Mouse (Mus musculus): ENCODE results near the gene 1700037C18Rik. TPM values are rescaled to one million over a fixed set of nuclear protein-coding genes. Genes with fewer than 3 reads are reported as not detected.

1700037C18Rik gene
- total and polyA plus RNA-seq, 3 experiments = 3.5 to 7.2 TPM; not detected in 1

DNA sequence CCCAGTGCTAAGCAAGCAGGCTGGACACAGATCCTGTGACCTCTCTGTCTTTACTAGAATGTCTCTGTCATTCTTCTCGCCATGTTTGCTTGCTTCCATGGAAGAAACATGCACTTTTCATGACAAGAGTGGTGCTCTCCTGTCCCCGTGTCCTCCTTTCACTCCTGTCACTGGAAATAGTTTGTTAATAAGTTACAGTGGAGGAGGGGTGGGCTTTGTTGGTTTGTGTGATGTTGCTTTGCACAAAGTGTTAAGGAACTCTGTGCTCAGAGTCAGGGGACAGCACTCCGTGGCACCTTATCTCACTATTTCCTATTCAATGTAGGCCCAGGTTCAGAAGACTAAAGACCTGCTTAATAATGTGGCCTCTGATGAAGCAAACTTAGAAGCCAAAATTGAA, 15.0 kb upstream of the 1700037C18Rik start:
- Histone ChIP-seq H3K4me1 (ENCODE audit: control insufficient read depth in 1 of 2, insufficient read depth in 2 of 2, low read length in 2 of 2) (peaks cover 0 to 2% of the 10 kb centered on the region in 2 experiments; a peak in 1 of 4 replicates), H3K27ac (ENCODE audit: control insufficient read depth, low read depth, low read length) (no peak overlapping the region), H3K9me3 (replicated peaks; ENCODE audit: insufficient read depth, low read length) (no peaks in the 10 kb centered on the region), H3K36me3 (ENCODE audit: control insufficient read depth in 1 of 2, insufficient read depth in 2 of 2, low read length in 2 of 2) (peaks cover 0 to 24% of the 10 kb centered on the region in 2 experiments; a peak in 2 of 4 replicates), H3K4me3 (ENCODE audit: control insufficient read depth in 1 of 2, insufficient read depth in 1 of 2, low read depth in 2 of 2, low read length in 2 of 2) (no peak overlapping the region), H3K9ac (ENCODE audit: control insufficient read depth, low read depth, low read length, poor library complexity, severe bottlenecking) (no peak overlapping the region), H3K27me3 (ENCODE audit: control insufficient read depth in 1 of 2, insufficient read depth in 2 of 2, low read length in 2 of 2) (no peaks in the 10 kb centered on the region), H3K79me2 (ENCODE audit: control insufficient read depth, insufficient read depth, low read length, poor library complexity) (no peaks in the 10 kb centered on the region)
- DNase-seq (ENCODE audit: low read depth, low spot score) = no peak
- no peak for TF ChIP-seq ZMIZ1 (IDR thresholded peaks at IDR 0.05; ENCODE audit: low read depth, low read length)
- TF ChIP-seq MYC (IDR thresholded peaks at IDR 0.05; ENCODE audit: low read depth, low read length) = no peak
- no peak for TF ChIP-seq MYB (IDR thresholded peaks at IDR 0.05; ENCODE audit: low read depth, low read length)
- no peak for TF ChIP-seq POLR2AphosphoS5 (IDR thresholded peaks at IDR 0.05; ENCODE audit: borderline replicate concordance, low read depth, low read length)
- TF ChIP-seq RCOR1 (IDR thresholded peaks at IDR 0.05; ENCODE audit: low read depth, low read length) = no peak
- no peak for TF ChIP-seq JUND (IDR thresholded peaks at IDR 0.05; ENCODE audit: low read depth, low read length)
- TF ChIP-seq SIN3A (IDR thresholded peaks at IDR 0.05; ENCODE audit: low read length) = no peak
- no peak for TF ChIP-seq ELF1 (IDR thresholded peaks at IDR 0.05; ENCODE audit: low read depth, low read length)
- no peak for TF ChIP-seq NELFE (IDR thresholded peaks at IDR 0.05; ENCODE audit: low read depth, low read length)
- no peak for TF ChIP-seq MAZ (IDR thresholded peaks at IDR 0.05; ENCODE audit: low read depth, low read length)
- no peak for TF ChIP-seq MAFK (IDR thresholded peaks at IDR 0.05; ENCODE audit: borderline replicate concordance, low read depth, low read length)
- TF ChIP-seq USF2 (IDR thresholded peaks at IDR 0.05; ENCODE audit: borderline replicate concordance in 1 of 2, insufficient read depth in 1 of 2, low read depth in 1 of 2, low read length in 2 of 2) = no peak
- TF ChIP-seq NRF1 (IDR thresholded peaks at IDR 0.05; ENCODE audit: insufficient read depth, low read depth, low read length, poor library complexity, severe bottlenecking) = no peak

GRCm38 (mm10) chr16:3920756-3921155, 12.3 kb upstream of the 1700037C18Rik start:
- Histone ChIP-seq H3K27me3 (ENCODE audit: control insufficient read depth in 1 of 2, insufficient read depth in 2 of 2, low read length in 2 of 2) (no peaks in the 10 kb centered on the region), H3K4me1 (ENCODE audit: control insufficient read depth in 1 of 2, insufficient read depth in 2 of 2, low read length in 2 of 2) (no peaks in the 10 kb centered on the region), H3K27ac (ENCODE audit: control insufficient read depth, low read depth, low read length) (no peak overlapping the region), H3K79me2 (ENCODE audit: control insufficient read depth, insufficient read depth, low read length, poor library complexity) (no peaks in the 10 kb centered on the region), H3K36me3 (ENCODE audit: control insufficient read depth in 1 of 2, insufficient read depth in 2 of 2, low read length in 2 of 2) (peaks cover 0 to 24% of the 10 kb centered on the region in 2 experiments; a peak in 2 of 4 replicates), H3K9ac (ENCODE audit: control insufficient read depth, low read depth, low read length, poor library complexity, severe bottlenecking) (no peak overlapping the region), H3K9me3 (replicated peaks; ENCODE audit: insufficient read depth, low read length) (no peaks in the 10 kb centered on the region), H3K4me3 (ENCODE audit: control insufficient read depth in 1 of 2, insufficient read depth in 1 of 2, low read depth in 2 of 2, low read length in 2 of 2) (no peak overlapping the region)
- TF ChIP-seq ZC3H11A (IDR thresholded peaks at IDR 0.05; ENCODE audit: low read depth, low read length) (no peak), NELFE (IDR thresholded peaks at IDR 0.05; ENCODE audit: low read depth, low read length) (no peak), KAT2A (conservative IDR thresholded peaks at IDR 0.05; ENCODE audit: low read depth, low read length) (no peak), JUND (IDR thresholded peaks at IDR 0.05; ENCODE audit: low read depth, low read length) (no peak), RAD21 (IDR thresholded peaks at IDR 0.05; ENCODE audit: low read depth, low read length) (no peak), ZNF384 (IDR thresholded peaks at IDR 0.05; ENCODE audit: low read depth, low read length) (no peak), UBTF (IDR thresholded peaks at IDR 0.05; ENCODE audit: borderline replicate concordance, insufficient read depth, low read depth, low read length) (no peak), NRF1 (IDR thresholded peaks at IDR 0.05; ENCODE audit: insufficient read depth, low read depth, low read length, poor library complexity, severe bottlenecking) (no peak), TBP (IDR thresholded peaks at IDR 0.05; ENCODE audit: low read depth, low read length) (no peak)
- no peak for DNase-seq (ENCODE audit: low read depth, low spot score)

All from MEL (cell line).